Mouse (Mus musculus) heart, postnatal 0 days (tissue): ENCODE results near the gene Hspbap1.

ENCODE experiments used
- CTCF ChIP-seq: IDR thresholded peaks from 2 replicates; pipeline ENCODE4 v1.5.1; 2016; ENCODE audit warnings: antibody characterized with exemption, control low read depth, low read depth
- EP300 ChIP-seq: IDR thresholded peaks from 2 replicates; pipeline ENCODE4 v1.6.1; 2016; ENCODE audit warnings: antibody characterized with exemption, low read depth

GRCm38 (mm10) chr16:35759401-35759800, 10.8 kb upstream of the Hspbap1 start:
- TF ChIP-seq CTCF (no peak), EP300 (no peak)
